Mouse (Mus musculus): Measurements from ENCODE around the gene Ldhb. TPM values are rescaled to one million over a fixed set of nuclear protein-coding genes. Genes with fewer than 3 reads are reported as not detected.
A peak's percentile ranks its signal among the peaks of the same experiment; 100 is the strongest.
"Not testable (repeated sequence)": the region's sequence is repeated elsewhere in the genome, so short reads cannot be mapped to it uniquely, and the experiment has no call there.

The Ldhb gene
- total and polyA plus RNA-seq, 3 experiments, result 2,197 to 3,232 (median 2,754) TPM

DNA sequence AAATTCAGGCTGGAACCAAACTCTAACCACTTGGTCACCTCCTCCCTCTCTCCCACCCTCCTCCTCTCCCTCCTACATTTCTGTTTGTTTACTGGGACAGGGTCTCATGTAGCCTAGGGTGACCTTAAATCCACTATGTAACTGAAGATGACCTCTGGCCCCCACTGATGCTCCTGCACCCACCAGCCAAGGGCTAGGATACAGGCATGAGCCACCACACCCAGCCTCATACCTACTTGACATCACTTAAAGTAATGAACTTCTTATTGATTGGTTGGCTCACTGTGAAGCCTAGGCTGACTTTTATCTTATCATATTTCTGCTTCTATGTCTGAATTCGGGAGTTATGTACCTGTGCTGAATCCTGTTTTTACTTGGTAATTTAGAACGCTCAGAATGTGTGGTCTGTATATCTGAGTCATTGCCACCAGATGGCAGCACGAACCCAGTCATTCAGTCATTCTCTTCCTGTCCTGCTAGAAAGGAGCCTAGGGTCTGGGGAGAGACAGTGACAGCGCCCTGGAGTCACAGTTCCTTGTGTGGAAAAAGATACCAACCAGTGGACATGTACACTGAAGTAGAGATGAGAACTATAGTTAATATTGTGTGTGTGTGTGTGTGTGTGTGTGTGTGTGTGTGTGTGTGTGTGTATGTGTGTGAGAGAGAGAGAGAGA lies 17.0 kb upstream of the Ldhb start:
- WGBS, result 4% methylated on average over 4 of the region's 4 CpGs
- H3K4me3 ChIP-seq, result no peak overlapping the region
- H3K4me1 ChIP-seq (ENCODE audit: control insufficient read depth, insufficient read depth, low read length), result no peaks in the 10 kb centered on the region; the same call in none of the 2 replicates
- TF ChIP-seq EP300 (IDR thresholded peaks at IDR 0.05; ENCODE audit: insufficient read depth, low read depth, low read length), result peak; percentile 67; the same call in 1 of the 2 replicates
- TF ChIP-seq CTCF (IDR thresholded peaks at IDR 0.05), result peak; percentile 88
- no peak for TF ChIP-seq POLR2A (IDR thresholded peaks at IDR 0.05; ENCODE audit: insufficient read depth, low read depth, low read length)
- DNase-seq, result peak; percentile 58 to 75
- H3K36me3 ChIP-seq (ENCODE audit: control insufficient read depth, insufficient read depth, low read length), result no peaks in the 10 kb centered on the region
- no peak overlapping the region for H3K9ac ChIP-seq (ENCODE audit: low read depth, low read length)
- no peak overlapping the region for H3K27ac ChIP-seq
- H3K79me2 ChIP-seq (replicated peaks; ENCODE audit: control insufficient read depth, insufficient read depth, low read length), result no peaks in the 10 kb centered on the region
- intact Hi-C loops (cut with DNase I), result loop anchor here (1.0 to 10.0 kb wide), 4 partner anchors 48 to 290 kb away; partner anchors contain the start of gene Kcnj8
- no peaks in the 10 kb centered on the region for H3K27me3 ChIP-seq (ENCODE audit: control insufficient read depth, insufficient read depth, low read length)

DNA sequence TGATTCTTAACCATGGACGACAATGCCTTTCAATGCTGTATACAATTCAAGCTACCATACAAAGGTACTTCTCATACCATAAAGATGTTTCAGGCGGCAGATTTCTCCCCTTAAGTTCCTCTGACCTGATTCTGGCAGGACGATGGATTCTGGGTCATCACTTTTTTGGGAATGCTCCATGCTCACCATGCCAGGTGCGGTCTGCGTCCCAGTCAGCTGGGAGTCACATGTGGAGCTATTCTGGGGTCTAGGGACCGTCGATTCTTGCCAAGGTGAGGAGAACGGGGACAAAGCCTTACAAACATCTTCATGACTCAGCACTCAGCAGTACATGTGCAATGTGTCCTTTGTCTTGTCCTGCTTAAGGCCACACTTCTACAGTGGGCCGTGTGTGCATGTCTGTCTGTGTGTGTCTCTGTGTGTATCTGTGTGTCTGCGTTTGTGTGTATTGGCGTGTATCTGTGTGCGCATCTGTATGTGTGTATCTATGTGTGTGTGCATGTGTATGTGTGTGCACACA lies 13.9 kb upstream of the Ldhb start:
- H3K4me3 ChIP-seq, result no peak overlapping the region
- intact Hi-C loops (cut with DNase I), result loop anchor here (10.0 kb wide), 1 partner anchor 293 kb away; no protein-coding TSS in a partner anchor
- H3K27ac ChIP-seq, result peak overlapping the region; percentile 75
- H3K27me3 ChIP-seq (ENCODE audit: control insufficient read depth, insufficient read depth, low read length), result no peaks in the 10 kb centered on the region
- peak in 1 of 2 experiments; percentile 75 for DNase-seq
- no peaks in the 10 kb centered on the region; the same call in 1 of the 2 replicates for H3K4me1 ChIP-seq (ENCODE audit: control insufficient read depth, insufficient read depth, low read length)
- H3K9ac ChIP-seq (ENCODE audit: low read depth, low read length), result no peak overlapping the region
- peak; percentile 92 for TF ChIP-seq EP300 (IDR thresholded peaks at IDR 0.05; ENCODE audit: insufficient read depth, low read depth, low read length)
- TF ChIP-seq CTCF (IDR thresholded peaks at IDR 0.05), result no peak
- TF ChIP-seq POLR2A (IDR thresholded peaks at IDR 0.05; ENCODE audit: insufficient read depth, low read depth, low read length), result no peak
- H3K36me3 ChIP-seq (ENCODE audit: control insufficient read depth, insufficient read depth, low read length), result no peaks in the 10 kb centered on the region
- WGBS, result 60% methylated on average over 12 of the region's 12 CpGs
- H3K79me2 ChIP-seq (replicated peaks; ENCODE audit: control insufficient read depth, insufficient read depth, low read length), result no peaks in the 10 kb centered on the region

DNA sequence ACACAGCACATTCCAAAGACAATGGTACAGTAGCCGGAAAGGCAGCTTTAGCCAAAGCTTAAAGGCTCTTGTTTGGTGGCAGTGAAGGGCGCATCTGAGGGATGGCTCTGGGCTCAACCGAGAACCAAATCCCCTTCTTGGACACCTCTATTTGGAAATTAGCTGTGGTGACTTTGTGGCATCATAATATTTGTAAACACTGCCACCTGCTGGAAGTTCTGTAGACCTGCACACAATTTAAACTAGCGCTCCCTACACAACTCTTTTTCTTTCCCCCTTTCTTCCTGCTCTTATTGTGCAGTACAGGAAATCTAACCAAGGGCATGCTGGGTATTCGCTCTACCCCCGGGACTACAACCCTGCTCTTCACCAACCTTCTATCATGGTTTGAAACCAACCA lies 11.4 kb upstream of the Ldhb start:
- H3K4me1 ChIP-seq (ENCODE audit: control insufficient read depth, insufficient read depth, low read length), result no peaks in the 10 kb centered on the region; the same call in 1 of the 2 replicates
- H3K36me3 ChIP-seq (ENCODE audit: control insufficient read depth, insufficient read depth, low read length), result no peaks in the 10 kb centered on the region
- no peak for DNase-seq
- no peaks in the 10 kb centered on the region for H3K27me3 ChIP-seq (ENCODE audit: control insufficient read depth, insufficient read depth, low read length)
- peak; percentile 89 for TF ChIP-seq CTCF (IDR thresholded peaks at IDR 0.05)
- no peak for TF ChIP-seq EP300 (IDR thresholded peaks at IDR 0.05; ENCODE audit: insufficient read depth, low read depth, low read length)
- no peak for TF ChIP-seq POLR2A (IDR thresholded peaks at IDR 0.05; ENCODE audit: insufficient read depth, low read depth, low read length)
- no peak overlapping the region for H3K27ac ChIP-seq
- intact Hi-C loops (cut with DNase I), result loop anchor here (1.0 to 5.0 kb wide), 3 partner anchors 42 to 156 kb away; partner anchors contain the start of genes Golt1b and Recql
- no peaks in the 10 kb centered on the region for H3K79me2 ChIP-seq (replicated peaks; ENCODE audit: control insufficient read depth, insufficient read depth, low read length)
- no peak overlapping the region for H3K9ac ChIP-seq (ENCODE audit: low read depth, low read length)
- H3K4me3 ChIP-seq, result no peak overlapping the region
- WGBS, result 5% methylated on average over 6 of the region's 6 CpGs

- H3K4me3 ChIP-seq; H3K27ac ChIP-seq; H3K79me2 ChIP-seq (replicated peaks; ENCODE audit: control insufficient read depth, insufficient read depth, low read length); H3K4me1 ChIP-seq (ENCODE audit: control insufficient read depth, insufficient read depth, low read length); H3K9ac ChIP-seq (ENCODE audit: low read depth, low read length); DNase-seq; H3K27me3 ChIP-seq (ENCODE audit: control insufficient read depth, insufficient read depth, low read length); H3K36me3 ChIP-seq (ENCODE audit: control insufficient read depth, insufficient read depth, low read length): not testable (repeated sequence)
- intact Hi-C loops (cut with DNase I), result loop anchor here (5.0 kb wide), 1 partner anchor 128 kb away; the partner anchor contains the start of genes Golt1b and Recql
- WGBS, result 75% methylated on average over 9 of the region's 9 CpGs
Measured at GRCm38 (mm10) chr6:142515379-142515778, 7.6 kb upstream of the Ldhb start.

- Histone ChIP-seq H3K4me1 (ENCODE audit: control insufficient read depth, insufficient read depth, low read length) (no peaks in the 10 kb centered on the region), H3K36me3 (ENCODE audit: control insufficient read depth, insufficient read depth, low read length) (no peaks in the 10 kb centered on the region), H3K4me3 (no peak overlapping the region), H3K27me3 (ENCODE audit: control insufficient read depth, insufficient read depth, low read length) (no peaks in the 10 kb centered on the region), H3K79me2 (replicated peaks; ENCODE audit: control insufficient read depth, insufficient read depth, low read length) (no peaks in the 10 kb centered on the region), H3K27ac (no peak overlapping the region), H3K9ac (ENCODE audit: low read depth, low read length) (no peak overlapping the region)
- WGBS, result 4% methylated on average over 10 of the region's 10 CpGs
- intact Hi-C loops (cut with DNase I), result loop anchor here (1.0 to 5.0 kb wide), 2 partner anchors 37 to 128 kb away; partner anchors contain the start of genes Golt1b and Recql
- peak; percentile 45 to 64 for DNase-seq
- TF ChIP-seq CTCF (IDR thresholded peaks at IDR 0.05) (peak; percentile 63), POLR2A (IDR thresholded peaks at IDR 0.05; ENCODE audit: insufficient read depth, low read depth, low read length) (no peak)
Measured at GRCm38 (mm10) chr6:142514912-142515311, 7.2 kb upstream of the Ldhb start.

- WGBS, result 54% methylated on average over 3 of the region's 3 CpGs
Measured at GRCm38 (mm10) chr6:142512902-142513301, 5.1 kb upstream of the Ldhb start.

More at GRCm38 (mm10) chr6:142512902-142513301, 5.1 kb upstream of the Ldhb start:
- H3K36me3 ChIP-seq (ENCODE audit: control insufficient read depth, insufficient read depth, low read length), result no peaks in the 10 kb centered on the region; the same call in 1 of the 2 replicates
- no peaks in the 10 kb centered on the region; the same call in none of the 2 replicates for H3K4me1 ChIP-seq (ENCODE audit: control insufficient read depth, insufficient read depth, low read length)
- H3K27me3 ChIP-seq (ENCODE audit: control insufficient read depth, insufficient read depth, low read length), result no peaks in the 10 kb centered on the region
- intact Hi-C loops (cut with DNase I), result no loop called here
- no peaks in the 10 kb centered on the region for H3K79me2 ChIP-seq (replicated peaks; ENCODE audit: control insufficient read depth, insufficient read depth, low read length)
- H3K4me3 ChIP-seq, result no peak overlapping the region
- no peak overlapping the region for H3K27ac ChIP-seq
- no peak overlapping the region for H3K9ac ChIP-seq (ENCODE audit: low read depth, low read length)
- no peak for DNase-seq
- TF ChIP-seq POLR2A (IDR thresholded peaks at IDR 0.05; ENCODE audit: insufficient read depth, low read depth, low read length) (no peak), EP300 (IDR thresholded peaks at IDR 0.05; ENCODE audit: insufficient read depth, low read depth, low read length) (no peak), CTCF (IDR thresholded peaks at IDR 0.05) (no peak)

Data from heart, adult 2 months (tissue).